Mouse (Mus musculus) ES-Bruce4 (cell line): ENCODE results near the gene Kif26b.

Experiments
- CTCF ChIP-seq: IDR thresholded peaks from one replicate; pipeline ENCODE4 v1.8.1; 2011; ENCODE audit warnings: low read depth, low read length
- EP300 ChIP-seq: IDR thresholded peaks from 2 replicates; pipeline ENCODE4 v1.6.1; 2011; ENCODE audit warnings: low read depth, low read length; ENCODE audit not compliant: insufficient read depth
- POLR2A ChIP-seq: IDR thresholded peaks from one replicate; pipeline ENCODE4 v1.8.1; 2011; ENCODE audit warnings: low read length; ENCODE audit not compliant: insufficient read depth

GRCm38 (mm10) chr1:178910951-178911350, 382.0 kb downstream of the Kif26b start:
- TF ChIP-seq CTCF (no peak), EP300 (no peak), POLR2A (no peak)
